Mouse (Mus musculus): Measurements from ENCODE around the gene Stim1.

Gene Stim1

DNA sequence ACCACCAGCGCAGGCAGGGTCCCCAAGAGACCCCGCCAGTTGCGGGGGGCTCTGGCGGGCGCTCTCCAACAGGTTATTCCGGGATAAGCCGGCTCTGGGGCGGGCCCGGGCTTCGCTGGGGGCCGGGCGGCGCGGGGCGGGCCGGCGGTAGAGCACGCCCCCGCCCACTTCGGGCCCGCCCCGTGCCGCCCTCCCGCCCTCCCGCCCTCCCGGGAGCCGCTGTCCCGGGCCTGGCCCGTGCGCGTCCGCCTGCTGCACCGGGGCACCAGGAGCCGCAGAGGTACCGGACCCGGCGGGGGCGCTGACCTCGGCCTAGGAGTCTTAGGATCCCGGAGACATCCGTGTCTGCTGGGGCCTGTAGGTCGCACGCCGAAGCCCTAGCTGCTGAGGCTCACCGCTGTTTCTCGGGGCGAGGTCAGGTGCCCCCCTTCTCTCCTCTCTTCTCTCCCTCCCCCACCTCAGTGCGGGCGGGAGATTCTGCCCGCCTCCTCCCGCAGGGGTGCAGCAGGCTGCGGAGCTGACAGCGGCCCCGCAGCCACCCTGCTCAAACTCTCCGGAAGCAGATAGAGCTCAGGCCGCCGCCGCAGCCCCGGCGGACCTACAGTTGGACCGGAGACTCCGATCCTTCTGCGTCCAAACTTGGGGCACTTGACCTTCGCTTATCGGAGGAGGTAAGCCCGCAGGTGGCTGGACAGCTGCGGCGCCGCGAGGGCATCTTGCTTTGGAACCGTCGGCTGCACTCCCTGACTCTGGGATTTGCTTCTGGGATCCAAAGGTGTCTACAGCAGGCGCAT lies at the start of gene Stim1:
Stim1 (plus strand) TSS at position 206 of the 794 bp plus-strand sequence.
- DNase-seq (ENCODE audit: low spot score) = peak; percentile 79

- DNase-seq (ENCODE audit: low spot score) = no peak
Observed at GRCm38 (mm10) chr7:102221899-102222298, 45.7 kb upstream of the Stim1 start.

DNA sequence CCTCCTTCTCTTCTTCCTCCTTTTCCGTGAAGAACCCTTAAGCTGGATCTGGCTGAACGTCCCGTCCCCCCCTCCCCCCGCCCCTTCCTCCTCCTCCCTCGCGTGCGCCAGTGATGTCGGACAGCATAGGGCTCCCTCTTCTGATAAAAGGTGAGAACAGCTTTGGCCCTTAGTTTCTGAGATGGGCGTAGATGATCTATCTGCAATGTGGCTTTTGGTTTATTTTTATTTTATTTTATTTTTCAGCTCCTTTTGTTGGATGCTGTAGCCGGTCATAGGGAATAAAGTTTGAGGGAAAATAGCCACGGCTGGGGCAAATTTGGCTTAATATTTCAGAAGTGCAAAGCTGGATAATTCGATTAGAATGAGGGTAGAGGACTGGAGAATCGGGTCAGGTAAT lies 45.3 kb upstream of the Stim1 start:
- DNase-seq (ENCODE audit: low spot score) = no peak

DNA sequence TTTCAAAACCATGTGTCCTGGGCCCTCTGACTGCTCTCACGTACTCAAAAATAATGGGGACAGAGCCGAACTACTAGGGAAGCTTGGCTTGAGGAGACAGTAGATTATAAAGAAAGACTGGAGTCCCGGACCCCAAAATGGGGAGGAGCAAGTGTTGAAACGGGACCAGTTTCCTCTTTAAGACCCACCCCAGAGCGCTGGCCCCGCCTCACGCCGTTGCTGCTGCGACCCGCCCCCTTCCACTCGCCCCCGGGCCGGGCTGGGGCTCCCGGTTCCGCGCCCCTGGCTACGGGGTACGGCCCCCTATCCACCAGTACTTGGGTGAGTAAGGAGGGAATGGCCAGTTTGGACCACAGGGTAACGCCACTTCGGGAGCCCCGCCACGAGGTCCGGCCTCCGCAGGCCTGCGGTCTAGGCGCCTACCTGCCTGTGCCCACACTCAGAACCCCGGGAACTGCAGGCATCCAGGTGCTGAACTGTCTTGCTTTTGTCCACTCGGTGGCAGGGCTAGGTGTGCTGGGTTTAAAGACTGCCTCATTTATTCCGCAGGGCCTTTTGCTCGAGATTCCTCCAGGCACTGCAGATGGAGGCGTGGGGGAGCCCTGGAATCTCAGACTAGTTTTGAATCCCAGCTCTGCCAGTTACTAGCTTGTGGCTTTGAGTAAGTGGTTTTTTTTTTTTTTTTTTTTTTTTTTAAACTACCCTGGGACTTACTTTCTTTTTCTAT lies 44.6 kb upstream of the Stim1 start:
- peak; percentile 80 for DNase-seq (ENCODE audit: low spot score)

- peak; percentile 61 for DNase-seq (ENCODE audit: low spot score)
Observed at GRCm38 (mm10) chr7:102223883-102224738, 43.5 kb upstream of the Stim1 start.

- DNase-seq (ENCODE audit: low spot score) = no peak
Observed at GRCm38 (mm10) chr7:102226051-102226450, 41.6 kb upstream of the Stim1 start.

GRCm38 (mm10) chr7:102228049-102228670 lies 39.4 kb upstream of the Stim1 start:
- DNase-seq (ENCODE audit: low spot score) = no peak

GRCm38 (mm10) chr7:102229814-102230213 lies 37.8 kb upstream of the Stim1 start:
- DNase-seq (ENCODE audit: low spot score) = no peak

DNA sequence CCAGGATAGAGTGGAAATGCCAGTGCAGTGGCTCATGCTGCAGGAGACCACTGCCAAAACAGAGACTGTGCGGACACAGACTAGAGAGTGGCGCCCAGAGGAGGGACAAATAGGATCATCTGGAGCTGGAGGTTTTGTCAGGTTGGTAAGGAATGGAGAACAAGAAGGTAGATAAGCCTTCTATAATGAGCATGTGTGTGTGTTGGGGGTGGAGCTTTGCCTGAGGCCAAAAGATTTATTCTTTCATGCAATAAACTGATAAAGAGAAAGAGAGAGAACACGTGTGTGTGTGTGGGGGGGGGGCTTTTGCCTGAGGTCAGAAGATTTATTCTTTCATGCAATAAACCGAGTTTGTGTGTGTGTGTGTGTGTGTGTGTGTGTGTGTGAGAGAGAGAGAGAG lies 34.5 kb upstream of the Stim1 start:
- DNase-seq (ENCODE audit: low spot score) = no peak

DNA sequence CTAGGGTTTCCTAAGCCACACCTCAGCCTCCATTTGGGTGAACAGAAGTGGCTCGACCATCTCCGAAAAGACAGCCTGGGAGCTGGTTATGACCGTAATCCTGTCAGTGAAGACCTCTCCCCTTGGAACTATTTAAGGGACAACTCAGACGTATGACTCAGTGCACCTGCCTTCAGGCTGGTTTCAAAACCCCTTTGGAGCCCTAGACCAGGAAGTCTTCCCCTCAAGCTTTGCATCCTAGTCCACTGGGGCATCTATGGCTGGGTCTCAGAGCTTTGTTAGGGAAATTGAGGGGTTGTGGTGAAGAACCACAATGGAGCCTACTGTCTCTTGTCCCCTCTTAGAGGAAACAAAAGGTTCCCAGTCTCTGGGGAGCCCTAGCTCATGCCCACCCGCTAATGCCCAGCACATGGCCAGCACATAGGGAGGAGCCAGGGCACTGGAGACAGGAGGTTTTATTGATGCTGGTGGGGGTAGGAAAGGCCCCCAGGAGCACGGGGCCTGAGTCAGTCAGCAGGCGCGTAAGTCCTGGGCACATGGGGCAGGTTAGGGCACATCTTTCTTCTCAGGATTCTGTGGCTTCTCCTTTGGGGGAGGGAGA lies 28.8 kb upstream of the Stim1 start:
- no peak for DNase-seq (ENCODE audit: low spot score)

- DNase-seq (ENCODE audit: low spot score) = no peak
Observed at GRCm38 (mm10) chr7:102239591-102239990, 28.0 kb upstream of the Stim1 start.

DNA sequence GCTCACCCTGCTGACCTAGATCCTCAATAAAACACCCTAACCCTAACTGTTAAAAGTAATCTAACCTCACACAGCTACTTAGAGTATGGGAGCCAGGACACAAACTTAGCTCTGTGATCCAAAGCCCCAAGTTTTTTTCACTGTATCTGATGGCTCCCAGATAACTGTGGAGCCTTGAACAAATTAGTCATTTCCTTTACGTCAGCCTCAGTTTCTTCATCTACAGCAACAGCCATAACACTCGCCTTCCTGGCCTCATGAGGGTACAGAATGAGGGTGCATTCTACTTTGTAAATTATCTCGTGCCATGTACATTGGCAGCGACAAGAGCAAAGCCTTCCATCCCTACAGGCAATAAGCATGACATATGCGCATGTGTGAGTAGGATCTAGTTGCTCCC lies 25.2 kb upstream of the Stim1 start:
- DNase-seq (ENCODE audit: low spot score) = no peak

- DNase-seq (ENCODE audit: low spot score) = no peak
Observed at GRCm38 (mm10) chr7:102242917-102243316, 24.7 kb upstream of the Stim1 start.

GRCm38 (mm10) chr7:102243870-102244269 lies 23.7 kb upstream of the Stim1 start:
- DNase-seq (ENCODE audit: low spot score) = no peak

GRCm38 (mm10) chr7:102244782-102245535 lies 22.6 kb upstream of the Stim1 start:
- DNase-seq (ENCODE audit: low spot score) = no peak

GRCm38 (mm10) chr7:102245775-102246174 lies 21.8 kb upstream of the Stim1 start:
- DNase-seq (ENCODE audit: low spot score) = no peak

- DNase-seq (ENCODE audit: low spot score) = no peak
Observed at GRCm38 (mm10) chr7:102246265-102246664, 21.3 kb upstream of the Stim1 start.

- DNase-seq (ENCODE audit: low spot score) = no peak
Observed at GRCm38 (mm10) chr7:102246956-102247797, 20.4 kb upstream of the Stim1 start.

DNA sequence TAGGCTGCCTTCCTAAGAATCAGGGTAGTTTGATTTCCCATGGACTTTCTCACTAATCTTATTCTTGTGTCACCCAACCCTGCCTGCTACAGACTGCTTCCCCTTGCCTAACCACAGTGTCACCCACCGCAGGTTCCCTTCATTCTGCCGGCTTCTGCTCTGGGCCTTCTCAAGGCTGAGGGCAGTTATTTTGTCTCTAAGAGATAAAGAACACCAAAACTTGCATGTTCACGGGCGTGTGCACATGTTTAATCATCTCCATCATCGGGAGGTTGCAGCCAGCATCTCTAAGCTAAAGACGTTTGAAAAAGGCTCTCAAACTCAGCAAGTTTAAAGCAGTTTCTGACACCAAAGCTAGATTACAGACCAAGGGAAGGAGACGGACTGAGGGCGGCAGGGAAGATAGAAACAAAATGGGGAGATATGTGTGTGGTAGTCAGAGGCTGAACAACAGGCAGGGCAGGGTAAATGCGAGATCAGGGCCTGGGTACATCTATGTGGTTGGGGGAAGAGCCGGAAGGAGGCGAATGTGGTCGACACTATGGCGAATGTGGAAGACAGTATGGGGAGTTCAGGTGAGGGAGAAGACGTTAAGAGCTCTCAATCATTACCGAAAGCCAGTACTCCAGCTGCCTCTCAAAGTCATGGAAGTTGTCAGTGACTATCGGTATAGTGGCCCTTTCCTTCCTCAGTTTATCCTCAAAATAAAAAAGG lies 18.8 kb upstream of the Stim1 start:
- no peak for DNase-seq (ENCODE audit: low spot score)
